Mouse (Mus musculus) embryonic fibroblast, embryonic 13.5 days (primary cell): ENCODE data around the gene Ctse. TPM values are rescaled to one million over a fixed set of nuclear protein-coding genes. Genes with fewer than 3 reads are reported as not detected.

Experiments used
- H3K27ac ChIP-seq: 2 replicates; pipeline ENCODE4 v1.5.1; 2012; ENCODE audit warnings: low read length, control low read depth, inconsistent platforms; ENCODE audit not compliant: insufficient read depth
- H3K4me1 ChIP-seq: 2 replicates; pipeline ENCODE4 v1.6.1; 2011; ENCODE audit warnings: low read length; ENCODE audit not compliant: control insufficient read depth, insufficient read depth
- H3K4me3 ChIP-seq: 2 replicates; pipeline ENCODE4 v1.5.1; 2011; ENCODE audit warnings: mild to moderate bottlenecking, control low read depth, low read length; ENCODE audit not compliant: insufficient read depth
- CTCF ChIP-seq: IDR thresholded peaks from 2 replicates; pipeline ENCODE4 v1.5.1; 2011; ENCODE audit warnings: mild to moderate bottlenecking, control low read depth, low read length, moderate library complexity, borderline replicate concordance; ENCODE audit not compliant: insufficient read depth
- POLR2A ChIP-seq: IDR thresholded peaks from 2 replicates; pipeline ENCODE4 v1.6.1; 2011; ENCODE audit warnings: low read depth, mild to moderate bottlenecking, control low read depth, low read length, moderate library complexity
- polyA plus RNA-seq: library from polyadenylated mRNA; stranded (reverse); fragments of >200 nt; gene quantifications from 2 replicates; pipeline ENCODE4 v1.2.4, GENCODE M21; 2011; ENCODE audit warnings: low read depth; ENCODE audit not compliant: missing spikeins, insufficient read length

Ctse gene
- polyA plus RNA-seq, 1 experiment, result not detected

- H3K4me1 ChIP-seq, result no peaks in the 10 kb centered on the region
- no peak overlapping the region for H3K27ac ChIP-seq
- TF ChIP-seq CTCF (no peak), POLR2A (no peak)
- H3K4me3 ChIP-seq, result no peak overlapping the region
Observed at GRCm38 (mm10) chr1:131718952-131719694, 81.0 kb downstream of the Ctse start.

GRCm38 (mm10) chr1:131721989-131722388, 83.9 kb downstream of the Ctse start:
- TF ChIP-seq CTCF, result no peak
- TF ChIP-seq POLR2A, result no peak
- H3K4me3 ChIP-seq, result no peak overlapping the region
- no peak overlapping the region for H3K27ac ChIP-seq
- no peaks in the 10 kb centered on the region for H3K4me1 ChIP-seq

- Histone ChIP-seq H3K4me1 (no peaks in the 10 kb centered on the region), H3K4me3 (no peak overlapping the region), H3K27ac (no peak overlapping the region)
- no peak for TF ChIP-seq CTCF
- TF ChIP-seq POLR2A, result no peak
Observed at GRCm38 (mm10) chr1:131723549-131723948, 85.4 kb downstream of the Ctse start.

Other genes with a start within 250 kb of the Ctse start
- 52.8 and 66.6 TPM in 2 replicates for gene Srgap2, start 111.0 kb upstream of the Ctse start, polyA plus RNA-seq
- 1.8 and 2.3 TPM in 2 replicates for gene Fam72a, start 110.4 kb upstream of the Ctse start, polyA plus RNA-seq
- not detected in 2 replicates for gene Avpr1b, start 39.1 kb upstream of the Ctse start, polyA plus RNA-seq
- 19.0 and 19.9 TPM in 2 replicates for gene Rab7b, start 50.4 kb downstream of the Ctse start, polyA plus RNA-seq
- gene Slc26a9, start 105.7 kb downstream of the Ctse start, polyA plus RNA-seq, result not detected in 2 replicates
- gene Pm20d1, start 159.1 kb downstream of the Ctse start, polyA plus RNA-seq, result 0.54 and 0.57 TPM in 2 replicates
- gene Slc41a1, start 189.2 kb downstream of the Ctse start, polyA plus RNA-seq, result 21.1 and 22.7 TPM in 2 replicates
- 16.6 and 23.8 TPM in 2 replicates for gene Rab29, start 228.9 kb downstream of the Ctse start, polyA plus RNA-seq